Mouse (Mus musculus): ENCODE data around the gene Hist1h3f. TPM values are rescaled to one million over a fixed set of nuclear protein-coding genes. Genes with fewer than 3 reads are reported as not detected.
"Not testable (repeated sequence)": the region's sequence is repeated elsewhere in the genome, so short reads cannot be mapped to it uniquely, and the experiment has no call there.

Hist1h3f gene
- polyA plus RNA-seq, 1 experiment from 2014 or later = 3.2 TPM

GRCm38 (mm10) chr13:23571022-23571503 is 27.2 kb downstream of the Hist1h3f start, which contains the start of the genes Hist1h2ae and Hist1h2bg:
Hist1h2ae (minus strand) TSS chr13:23571220.
Hist1h2bg (plus strand) TSS chr13:23571396.
- WGBS = 0% methylated on average over 18 of the region's 18 CpGs

GRCm38 (mm10) chr13:23571504-23572217 is 27.8 kb downstream of the Hist1h3f start:
- H3K4me3 ChIP-seq (replicated peaks) = peak overlapping the region; percentile 47
- H3K36me3 ChIP-seq; H3K9me3 ChIP-seq; ATAC-seq (ENCODE audit: insufficient number of reproducible peaks, insufficient read depth, low FRiP score, low TSS enrichment, low read depth); H3K27me3 ChIP-seq: not testable (repeated sequence)
- peak overlapping the region; percentile 97 for H3K27ac ChIP-seq
- peaks cover 11% of the 10 kb centered on the region for H3K4me1 ChIP-seq (replicated peaks)
- 0% methylated on average over 17 of the region's 34 CpGs for WGBS
- H3K9ac ChIP-seq (replicated peaks) = peak overlapping the region; percentile 84
- H3K4me2 ChIP-seq = peak overlapping the region; percentile 75

More at GRCm38 (mm10) chr13:23571022-23571503, 27.2 kb downstream of the Hist1h3f start, which contains the start of the genes Hist1h2ae and Hist1h2bg:
- no peaks in the 10 kb centered on the region for H3K9me3 ChIP-seq
- H3K4me2 ChIP-seq = peak within 1 kb of the TSS; percentile 75
- no peaks in the 10 kb centered on the region for H3K36me3 ChIP-seq
- peak within 1 kb of the TSS; percentile 84 for H3K9ac ChIP-seq (replicated peaks)
- peaks cover 5% of the 10 kb centered on the region; the same call in 1 of the 2 replicates for H3K4me1 ChIP-seq (replicated peaks)
- H3K4me3 ChIP-seq (replicated peaks) = peak within 1 kb of the TSS; percentile 47
- ATAC-seq (ENCODE audit: insufficient number of reproducible peaks, insufficient read depth, low FRiP score, low TSS enrichment, low read depth) = peak; percentile 88
- H3K27ac ChIP-seq = peak within 1 kb of the TSS; percentile 97
- no peaks in the 10 kb centered on the region for H3K27me3 ChIP-seq

- Histone ChIP-seq H3K4me2 (peak overlapping the region; percentile 75), H3K9ac (replicated peaks) (peak overlapping the region; percentile 84), H3K4me3 (replicated peaks) (peak overlapping the region; percentile 47), H3K36me3 (no peaks in the 10 kb centered on the region), H3K27ac (peak overlapping the region; percentile 97), H3K4me1 (replicated peaks) (peaks cover 14% of the 10 kb centered on the region), H3K27me3 (no peaks in the 10 kb centered on the region), H3K9me3 (no peaks in the 10 kb centered on the region)
- 34% methylated on average over 2 of the region's 2 CpGs for WGBS
- no peak for ATAC-seq (ENCODE audit: insufficient number of reproducible peaks, insufficient read depth, low FRiP score, low TSS enrichment, low read depth)
Observed at GRCm38 (mm10) chr13:23572218-23573033, 28.6 kb downstream of the Hist1h3f start.

GRCm38 (mm10) chr13:23573034-23573897 is 29.4 kb downstream of the Hist1h3f start:
- H3K27me3 ChIP-seq; H3K9me3 ChIP-seq; H3K36me3 ChIP-seq; ATAC-seq (ENCODE audit: insufficient number of reproducible peaks, insufficient read depth, low FRiP score, low TSS enrichment, low read depth): not testable (repeated sequence)
- peak overlapping the region; percentile 75 for H3K4me2 ChIP-seq
- WGBS = 8% methylated on average over 20 of the region's 20 CpGs
- H3K27ac ChIP-seq = peak overlapping the region; percentile 97
- peak overlapping the region; percentile 47 for H3K4me3 ChIP-seq (replicated peaks)
- H3K9ac ChIP-seq (replicated peaks) = peak overlapping the region; percentile 84
- H3K4me1 ChIP-seq (replicated peaks) = peaks cover 14% of the 10 kb centered on the region

- H3K27me3 ChIP-seq, H3K36me3 ChIP-seq, H3K9me3 ChIP-seq: not testable (repeated sequence)
- Histone ChIP-seq H3K4me2 (peak within 1 kb of the TSS; percentile 75), H3K4me3 (replicated peaks) (peak within 1 kb of the TSS; percentile 49), H3K27ac (peak within 1 kb of the TSS; percentile 97), H3K9ac (replicated peaks) (peak within 1 kb of the TSS; percentile 84), H3K4me1 (replicated peaks) (peaks cover 14% of the 10 kb centered on the region)
- WGBS = under 1% methylated on average over 41 of the region's 42 CpGs
- peak; percentile 92 for ATAC-seq (ENCODE audit: insufficient number of reproducible peaks, insufficient read depth, low FRiP score, low TSS enrichment, low read depth)
Observed at GRCm38 (mm10) chr13:23573898-23574524, 30.2 kb downstream of the Hist1h3f start, which contains the start of the genes Hist1h2bf and Hist1h2ad. Hist1h2bf (minus strand) TSS chr13:23574196. Hist1h2ad (plus strand) TSS chr13:23574381.

GRCm38 (mm10) chr13:23574546-23575170 is 30.8 kb downstream of the Hist1h3f start:
- not testable (repeated sequence) for H3K27me3 ChIP-seq; H3K9me3 ChIP-seq; H3K36me3 ChIP-seq; ATAC-seq (ENCODE audit: insufficient number of reproducible peaks, insufficient read depth, low FRiP score, low TSS enrichment, low read depth)
- Histone ChIP-seq H3K4me1 (replicated peaks) (peaks cover 14% of the 10 kb centered on the region), H3K27ac (peak overlapping the region; percentile 97), H3K4me2 (peak overlapping the region; percentile 75), H3K4me3 (replicated peaks) (peak overlapping the region; percentile 49), H3K9ac (replicated peaks) (peak overlapping the region; percentile 55; the same call in 1 of the 2 replicates)
- 0% methylated on average over 9 of the region's 39 CpGs for WGBS

GRCm38 (mm10) chr13:23575271-23575851 is 31.5 kb downstream of the Hist1h3f start, which contains the start of gene Hist1h3d:
Hist1h3d (plus strand) TSS chr13:23575763.
- H3K27ac ChIP-seq = peak within 1 kb of the TSS; percentile 94
- WGBS = under 1% methylated on average over 18 of the region's 18 CpGs
- H3K36me3 ChIP-seq = no peaks in the 10 kb centered on the region
- H3K4me2 ChIP-seq = peak within 1 kb of the TSS; percentile 73
- ATAC-seq (ENCODE audit: insufficient number of reproducible peaks, insufficient read depth, low FRiP score, low TSS enrichment, low read depth) = peak; percentile 54
- peak within 1 kb of the TSS; percentile 49 for H3K4me3 ChIP-seq (replicated peaks)
- peaks cover 10% of the 10 kb centered on the region for H3K4me1 ChIP-seq (replicated peaks)
- H3K9ac ChIP-seq (replicated peaks) = peak within 1 kb of the TSS; percentile 80
- H3K27me3 ChIP-seq = no peaks in the 10 kb centered on the region
- no peaks in the 10 kb centered on the region for H3K9me3 ChIP-seq

- peak overlapping the region; percentile 94 for H3K27ac ChIP-seq
- not testable (repeated sequence) for H3K36me3 ChIP-seq; H3K9me3 ChIP-seq; ATAC-seq (ENCODE audit: insufficient number of reproducible peaks, insufficient read depth, low FRiP score, low TSS enrichment, low read depth); H3K27me3 ChIP-seq
- under 1% methylated on average over 12 of the region's 40 CpGs for WGBS
- peak overlapping the region; percentile 73 for H3K4me2 ChIP-seq
- H3K4me3 ChIP-seq (replicated peaks) = peak overlapping the region; percentile 49
- peaks cover 14% of the 10 kb centered on the region for H3K4me1 ChIP-seq (replicated peaks)
- H3K9ac ChIP-seq (replicated peaks) = peak overlapping the region; percentile 80
Observed at GRCm38 (mm10) chr13:23575864-23576313, 32.0 kb downstream of the Hist1h3f start.

GRCm38 (mm10) chr13:23576351-23576881 is 32.6 kb downstream of the Hist1h3f start:
- Histone ChIP-seq H3K4me3 (replicated peaks) (peak overlapping the region; percentile 49), H3K36me3 (no peaks in the 10 kb centered on the region), H3K27me3 (no peaks in the 10 kb centered on the region), H3K4me2 (peak overlapping the region; percentile 73), H3K27ac (peak overlapping the region; percentile 94), H3K9me3 (no peaks in the 10 kb centered on the region), H3K9ac (replicated peaks) (peak overlapping the region; percentile 80), H3K4me1 (replicated peaks) (peaks cover 14% of the 10 kb centered on the region)
- 4% methylated on average over 7 of the region's 7 CpGs for WGBS
- ATAC-seq (ENCODE audit: insufficient number of reproducible peaks, insufficient read depth, low FRiP score, low TSS enrichment, low read depth) = no peak

Measured in limb, embryonic 12.5 days (tissue).